Mouse (Mus musculus) myocyte (in vitro differentiated cells): ENCODE measurements around the gene Tbc1d21.

ENCODE experiments used
- E2F4 ChIP-seq: IDR thresholded peaks from one replicate; pipeline ENCODE4 v1.6.1; 2011; ENCODE audit warnings: mild to moderate bottlenecking, control low read depth, moderate library complexity; ENCODE audit not compliant: insufficient read depth
- MYOG ChIP-seq, 3 experiments: IDR thresholded peaks; one replicate each; pipeline ENCODE4 v1.6.1; 2011; ENCODE audit warnings: control low read depth in 2 of 3, low read depth in 2 of 3, mild to moderate bottlenecking in 2 of 3; ENCODE audit not compliant: insufficient read length in 2 of 3, control insufficient read depth in 1 of 3, insufficient read depth in 1 of 3
- POLR2A ChIP-seq: IDR thresholded peaks from one replicate; pipeline ENCODE4 v1.6.1; 2011; ENCODE audit warnings: low read depth, mild to moderate bottlenecking, control low read depth, moderate library complexity; ENCODE audit not compliant: insufficient read length
- TCF12 ChIP-seq: IDR thresholded peaks from one replicate; pipeline ENCODE4 v1.6.1; 2011; ENCODE audit warnings: mild to moderate bottlenecking, control low read depth; ENCODE audit not compliant: poor library complexity, insufficient read depth, severe bottlenecking
- TCF3 ChIP-seq: IDR thresholded peaks from one replicate; pipeline ENCODE4 v1.6.1; 2011; ENCODE audit warnings: low read depth, control low read depth; ENCODE audit not compliant: insufficient read length
- USF1 ChIP-seq: IDR thresholded peaks from one replicate; pipeline ENCODE4 v1.6.1; 2011; ENCODE audit warnings: low read depth, mild to moderate bottlenecking, control low read depth, moderate library complexity

GRCm38 (mm10) chr9:58370355-58370754 lies at the start of gene Tbc1d21:
- TF ChIP-seq POLR2A (no peak), USF1 (no peak), E2F4 (no peak), TCF3 (no peak), TCF12 (no peak), MYOG (IDR thresholded peaks at IDR 0.05; ENCODE audit: control insufficient read depth in 1 of 3, insufficient read depth in 1 of 3, insufficient read length in 2 of 3, low read depth in 2 of 3) (no peak)
